9 mouse cellular contexts compared by ENCODE assay signal in genomic region chr9:20794108-20794806, GRCm38 (mm10). TPM values are rescaled to one million over a fixed set of nuclear protein-coding genes. Genes with fewer than 3 reads are reported as not detected.
A peak's percentile ranks its signal among the peaks of the same experiment; 100 is the strongest.
DNase-seq lines count a peak whose midpoint lies in the region.
"Had no signal": no experiment of that assay in that cellular context is flagged by ENCODE, and none has a peak within 500 bp of the region (broad histone marks: within the 10 kb centered on the region; RNA-seq: fewer than 3 reads in every experiment).

No protein-coding gene starts in this region.

- H3K9me3 ChIP-seq in midbrain, embryonic 10.5 days (replicated peaks) = no peaks in the 10 kb centered on the region

- H3K4me3 ChIP-seq in midbrain, embryonic 10.5 days = no peak overlapping the region

- peak overlapping the region; percentile 23; the same call in 1 of the 2 replicates for H3K27ac ChIP-seq in midbrain, embryonic 10.5 days (replicated peaks)

- DNase-seq in adrenal gland, adult (ENCODE audit: inconsistent age in 2 of 2, low spot score in 1 of 2) = peak; percentile 43 to 52
- DNase-seq in adrenal gland, adult 18-20 months (ENCODE audit: low spot score in 2 of 2) = no peak
- DNase-seq in cerebellum, adult 9-11 months = peak; percentile 61
- DNase-seq in gastrocnemius, postnatal 25 days = peak; percentile 80
- peak; percentile 8 for DNase-seq in induced T-regulatory cell, adult 2 months (ENCODE audit: low read depth)
- peak; percentile 25 to 26 for DNase-seq in layer of hippocampus, postnatal 25 days (ENCODE audit: extremely low spot score in 1 of 2, low spot score in 1 of 2)
- no peak for DNase-seq in midbrain, embryonic 10.5 days (ENCODE audit: low spot score)
- no peak for DNase-seq in thymus, postnatal 14 days

- WGBS in midbrain, embryonic 10.5 days = 49% methylated on average over 7 of the region's 7 CpGs

- H3K27me3 ChIP-seq in midbrain, embryonic 10.5 days (ENCODE audit: low read depth, poor library complexity, severe bottlenecking) = no peaks in the 10 kb centered on the region

- H3K4me1 ChIP-seq in midbrain, embryonic 10.5 days = peaks cover 37% of the 10 kb centered on the region

- H3K36me3 ChIP-seq in midbrain, embryonic 10.5 days = no peaks in the 10 kb centered on the region

RNA-seq across cellular contexts. Expression of gene Col5a3, which starts 20.6 kb away (rescaled TPM):
- total RNA-seq in adrenal gland, adult 18-20 months (2021) = 100 to 1,000 TPM; 123 to 412 TPM
- total RNA-seq in gastrocnemius, postnatal 25 days (2021) = 10 to 100 TPM; 37.8 to 41.0 TPM
- 1 to 10 TPM; 1.2 to 2.5 TPM for total RNA-seq in layer of hippocampus, postnatal 25 days (2021)
- 0.60 TPM in 2 replicates for polyA plus RNA-seq in midbrain, embryonic 10.5 days (2016; fragmentation: Nextera tagmentation; extraction: Ambion mirVana)

RNA-seq across cellular contexts. Expression of gene Rdh8, which starts 24.0 kb away (rescaled TPM):
- total RNA-seq in adrenal gland, adult 18-20 months (2021) = not detected
- total RNA-seq in gastrocnemius, postnatal 25 days (2021) = under 1 TPM in 1 of 2 experiments, not detected in 1; 0.20 TPM
- not detected for total RNA-seq in layer of hippocampus, postnatal 25 days (2021)
- polyA plus RNA-seq in midbrain, embryonic 10.5 days (2016; fragmentation: Nextera tagmentation; extraction: Ambion mirVana) = not detected in 2 replicates
- polyA plus RNA-seq: small intestine, adult 2 months had no signal

RNA-seq across cellular contexts. Expression of gene Olfm2, which starts 48.1 kb away (rescaled TPM):
- total RNA-seq in adrenal gland, adult 18-20 months (2021) = under 1 TPM; 0.53 to 0.58 TPM
- total RNA-seq in gastrocnemius, postnatal 25 days (2021) = under 1 TPM; 0.13 to 0.20 TPM
- total RNA-seq in layer of hippocampus, postnatal 25 days (2021) = 10 to 100 TPM; 52.6 to 54.3 TPM
- 26.8 and 34.6 TPM in 2 replicates for polyA plus RNA-seq in midbrain, embryonic 10.5 days (2016; fragmentation: Nextera tagmentation; extraction: Ambion mirVana)

Comparison
In these comparisons a context has a peak if more than half of its experiments do, and no peak if none do; other contexts are left out.
1. DNase-seq: peak in adrenal gland, adult (2 of 2), cerebellum, adult 9-11 months (single experiment), gastrocnemius, postnatal 25 days (single experiment), induced T-regulatory cell, adult 2 months (single experiment) and layer of hippocampus, postnatal 25 days (2 of 2); none in adrenal gland, adult 18-20 months (0 of 2), midbrain, embryonic 10.5 days (single experiment) and thymus, postnatal 14 days (single experiment).
2. RNA of gene Col5a3, which starts 20.6 kb away (total RNA-seq): 123 to 412 TPM in adrenal gland, adult 18-20 months and 37.8 to 41.0 TPM in gastrocnemius, postnatal 25 days; 1.2 to 2.5 TPM in layer of hippocampus, postnatal 25 days; every median in the first group is over 10 times any median in the second.
3. RNA of gene Olfm2, which starts 48.1 kb away (total RNA-seq): 52.6 to 54.3 TPM in layer of hippocampus, postnatal 25 days; 0.53 to 0.58 TPM in adrenal gland, adult 18-20 months and 0.13 to 0.20 TPM in gastrocnemius, postnatal 25 days; every median in the first group is over 10 times any median in the second.